ENCODE assay signal across 9 mouse cellular contexts in genomic region chr14:7851543-7852065, GRCm38 (mm10). TPM values are rescaled to one million over a fixed set of nuclear protein-coding genes. Genes with fewer than 3 reads are reported as not detected.
DNase-seq lines count a peak whose midpoint lies in the region; ATAC-seq and TF ChIP-seq lines count a peak whose summit lies in the region.
"Had no signal": no experiment of that assay in that cellular context is flagged by ENCODE, and none has a peak within 500 bp of the region (broad histone marks: within the 10 kb centered on the region; RNA-seq: fewer than 3 reads in every experiment).

No protein-coding gene starts in this region.

- H3K36me3 ChIP-seq in forebrain, postnatal 0 days (ENCODE audit: insufficient read depth) = no peaks in the 10 kb centered on the region
- H3K36me3 ChIP-seq in hindbrain, embryonic 16.5 days (ENCODE audit: control insufficient read depth, insufficient read depth, low read length) = no peaks in the 10 kb centered on the region
- H3K36me3 ChIP-seq in liver, embryonic 11.5 days (ENCODE audit: control insufficient read depth, insufficient read depth, low read length) = no peaks in the 10 kb centered on the region

- 11% methylated on average over 5 of the region's 5 CpGs for WGBS in forebrain, postnatal 0 days
- 8% methylated on average over 5 of the region's 5 CpGs for WGBS in hindbrain, embryonic 16.5 days
- 25% methylated on average over 5 of the region's 5 CpGs for WGBS in liver, embryonic 11.5 days

- no peak overlapping the region for H3K4me3 ChIP-seq in forebrain, postnatal 0 days (ENCODE audit: low read depth, low read length)
- no peak overlapping the region for H3K4me3 ChIP-seq in hindbrain, embryonic 16.5 days (ENCODE audit: low read length)
- no peak overlapping the region for H3K4me3 ChIP-seq in liver, embryonic 11.5 days (ENCODE audit: low read depth, low read length)

- H3K27ac ChIP-seq in forebrain, postnatal 0 days (ENCODE audit: low read depth, low read length) = no peak overlapping the region
- peak overlapping the region; percentile 2; the same call in 1 of the 2 replicates for H3K27ac ChIP-seq in hindbrain, embryonic 16.5 days (ENCODE audit: low read depth, low read length)
- peak overlapping the region; percentile 19; the same call in 1 of the 2 replicates for H3K27ac ChIP-seq in liver, embryonic 11.5 days (ENCODE audit: low read depth, low read length)
- H3K27ac ChIP-seq: macrophage had no signal

- peak; percentile 66 for DNase-seq in 3T3-L1 (ENCODE audit: low read depth, low spot score)
- peak; percentile 79 for DNase-seq in Muller cell, postnatal 12 days (ENCODE audit: inconsistent ontology term)
- peak; percentile 27 for DNase-seq in forebrain, postnatal 0 days
- DNase-seq in liver, embryonic 11.5 days (ENCODE audit: low spot score) = no peak
- DNase-seq in spleen, adult 18-20 months = no peak
- no peak for DNase-seq in T-cell, adult 2 months (ENCODE audit: low spot score)
- no peak for DNase-seq in thymus, postnatal 36 days

- H3K4me2 ChIP-seq in forebrain, postnatal 0 days (ENCODE audit: low read depth) = no peak overlapping the region
- no peak overlapping the region for H3K4me2 ChIP-seq in hindbrain, embryonic 16.5 days (ENCODE audit: low read length)
- peak overlapping the region; percentile 29 for H3K4me2 ChIP-seq in liver, embryonic 11.5 days

- H3K9me3 ChIP-seq in forebrain, postnatal 0 days (ENCODE audit: low read length) = no peaks in the 10 kb centered on the region
- no peaks in the 10 kb centered on the region for H3K9me3 ChIP-seq in hindbrain, embryonic 16.5 days (ENCODE audit: control insufficient read depth, low read length)
- H3K9me3 ChIP-seq in liver, embryonic 11.5 days (ENCODE audit: control insufficient read depth, low read length) = no peaks in the 10 kb centered on the region

- no peak for ATAC-seq in forebrain, postnatal 0 days
- ATAC-seq in hindbrain, embryonic 16.5 days = no peak
- peak; percentile 40 for ATAC-seq in liver, embryonic 11.5 days (replicated peaks; ENCODE audit: low FRiP score)

- no peaks in the 10 kb centered on the region for H3K27me3 ChIP-seq in forebrain, postnatal 0 days (ENCODE audit: insufficient read depth, low read length)
- no peaks in the 10 kb centered on the region for H3K27me3 ChIP-seq in hindbrain, embryonic 16.5 days (replicated peaks; ENCODE audit: control insufficient read depth, insufficient read depth, low read length)
- H3K27me3 ChIP-seq in liver, embryonic 11.5 days (replicated peaks; ENCODE audit: control insufficient read depth, insufficient read depth, low read length) = no peaks in the 10 kb centered on the region

- no peak for TF ChIP-seq CTCF in forebrain, postnatal 0 days (IDR thresholded peaks at IDR 0.05; ENCODE audit: low read depth)

- peaks cover 7% of the 10 kb centered on the region; the same call in 1 of the 2 replicates for H3K4me1 ChIP-seq in forebrain, postnatal 0 days (ENCODE audit: insufficient read depth)
- H3K4me1 ChIP-seq in hindbrain, embryonic 16.5 days (ENCODE audit: control insufficient read depth, insufficient read depth, low read depth, low read length) = peaks cover 29% of the 10 kb centered on the region
- peaks cover 39% of the 10 kb centered on the region for H3K4me1 ChIP-seq in liver, embryonic 11.5 days (replicated peaks; ENCODE audit: control insufficient read depth, insufficient read depth, low read length)

- no peak overlapping the region for H3K9ac ChIP-seq in forebrain, postnatal 0 days
- H3K9ac ChIP-seq in hindbrain, embryonic 16.5 days (ENCODE audit: low read depth, low read length) = no peak overlapping the region
- no peak overlapping the region for H3K9ac ChIP-seq in liver, embryonic 11.5 days (ENCODE audit: low read depth, low read length)

RNA-seq across cellular contexts. Expression of gene Flnb, which starts 33.8 kb away (rescaled TPM):
- 18.6 and 22.5 TPM in 2 replicates for total RNA-seq in forebrain, postnatal 0 days (2014; rRNA removed)
- polyA plus RNA-seq in forebrain, postnatal 0 days (2015; fragmentation: Nextera tagmentation; extraction: Ambion mirVana) = 1.3 and 2.3 TPM in 2 replicates
- 6.3 and 12.2 TPM in 2 replicates for polyA plus RNA-seq in hindbrain, embryonic 16.5 days (2015; fragmentation: Nextera tagmentation; extraction: Ambion mirVana)
- polyA plus RNA-seq in liver, embryonic 11.5 days (2014; fragmentation: Nextera tagmentation; extraction: Ambion mirVana) = 13.3 and 14.2 TPM in 2 replicates

Comparison
In these comparisons a context has a peak if more than half of its experiments do, and no peak if none do; other contexts are left out.
1. DNase-seq: peak in 3T3-L1 (single experiment), Muller cell, postnatal 12 days (single experiment) and forebrain, postnatal 0 days (single experiment); none in liver, embryonic 11.5 days (single experiment), spleen, adult 18-20 months (0 of 2), T-cell, adult 2 months (single experiment) and thymus, postnatal 36 days (0 of 2).